Mouse (Mus musculus): ENCODE results near the gene Ebp.
A peak's percentile ranks its signal among the peaks of the same experiment; 100 is the strongest.

Ebp gene

GRCm38 (mm10) chrX:8192126-8192639 is 1.1 kb downstream of the Ebp start:
- no peak for DNase-seq (ENCODE audit: low spot score in 2 of 2)

GRCm38 (mm10) chrX:8182871-8183540 is 10.3 kb downstream of the Ebp start:
- no peak for DNase-seq (ENCODE audit: low spot score in 2 of 2)

- DNase-seq (ENCODE audit: low spot score in 2 of 2) = no peak
Measured at GRCm38 (mm10) chrX:8179646-8180045, 13.7 kb downstream of the Ebp start.

- DNase-seq (ENCODE audit: low spot score in 2 of 2) = no peak
Measured at GRCm38 (mm10) chrX:8178871-8179270, 14.4 kb downstream of the Ebp start.

GRCm38 (mm10) chrX:8175504-8176385 is 17.6 kb downstream of the Ebp start, which contains the start of gene Tbc1d25:
Gene Tbc1d25 (minus strand): TSS chrX:8176181.
- DNase-seq (ENCODE audit: low spot score in 2 of 2) = peak; percentile 39 to 62

- DNase-seq (ENCODE audit: low spot score in 2 of 2) = no peak
Measured at GRCm38 (mm10) chrX:8175169-8175503, 18.2 kb downstream of the Ebp start.

GRCm38 (mm10) chrX:8167716-8168647 is 25.3 kb downstream of the Ebp start:
- no peak for DNase-seq (ENCODE audit: low spot score in 2 of 2)

GRCm38 (mm10) chrX:8164471-8164870 is 28.8 kb downstream of the Ebp start:
- no peak for DNase-seq (ENCODE audit: low spot score in 2 of 2)

- DNase-seq (ENCODE audit: low spot score in 2 of 2) = no peak
Measured at GRCm38 (mm10) chrX:8163076-8163475, 30.2 kb downstream of the Ebp start.

- peak; percentile 61 to 66 for DNase-seq (ENCODE audit: low spot score in 2 of 2)
Measured at GRCm38 (mm10) chrX:8145153-8145991, 47.9 kb downstream of the Ebp start, which contains the start of gene Rbm3. Gene Rbm3 (minus strand): TSS chrX:8145880.

- DNase-seq (ENCODE audit: low spot score in 2 of 2) = no peak
Measured at GRCm38 (mm10) chrX:8143750-8144149, 49.6 kb downstream of the Ebp start.

- no peak for DNase-seq (ENCODE audit: low spot score in 2 of 2)
Measured at GRCm38 (mm10) chrX:8142948-8143347, 50.4 kb downstream of the Ebp start.

GRCm38 (mm10) chrX:8141058-8141457 is 52.3 kb downstream of the Ebp start:
- DNase-seq (ENCODE audit: low spot score in 2 of 2) = no peak

GRCm38 (mm10) chrX:8140446-8140845 is 52.9 kb downstream of the Ebp start:
- no peak for DNase-seq (ENCODE audit: low spot score in 2 of 2)

- no peak for DNase-seq (ENCODE audit: low spot score in 2 of 2)
Measured at GRCm38 (mm10) chrX:8139480-8139879, 53.8 kb downstream of the Ebp start.

GRCm38 (mm10) chrX:8135886-8136285 is 57.4 kb downstream of the Ebp start:
- DNase-seq (ENCODE audit: low spot score in 2 of 2) = no peak

Measured in frontal cortex, postnatal 25 days (tissue).